Mouse (Mus musculus) CH12.LX (cell line): Measurements from ENCODE around the gene Arhgef25.

Experiments
- CHD1 ChIP-seq: IDR thresholded peaks from 2 replicates; pipeline ENCODE4 v1.6.1; 2012; ENCODE audit warnings: low read depth, low read length, improper control_type of control experiment, inconsistent platforms
- CTCF ChIP-seq, 2 experiments: IDR thresholded peaks in 1 of 2; conservative IDR thresholded peaks in 1 of 2; 2 replicates each; pipeline ENCODE4 v1.5.1; 2011 to 2012; ENCODE audit warnings: low read depth in 2 of 2, low read length in 2 of 2, improper control_type of control experiment in 1 of 2, inconsistent platforms in 1 of 2, mild to moderate bottlenecking in 1 of 2, moderate library complexity in 1 of 2
- PAX5 ChIP-seq: IDR thresholded peaks from 2 replicates; pipeline ENCODE4 v1.6.1; 2012; ENCODE audit warnings: low read length, inconsistent platforms, mixed read lengths
- ZKSCAN1 ChIP-seq: IDR thresholded peaks from 2 replicates; pipeline ENCODE4 v1.6.1; 2012; ENCODE audit warnings: low read depth, inconsistent platforms, low read length, improper control_type of control experiment, borderline replicate concordance

GRCm38 (mm10) chr10:127166404-127166715 lies 23.5 kb downstream of the Arhgef25 start:
- TF ChIP-seq CHD1 = no peak
- TF ChIP-seq CTCF (conservative IDR thresholded peaks at IDR 0.05 in 1 of 2, IDR thresholded peaks at IDR 0.05 in 1 of 2; ENCODE audit: low read depth in 2 of 2, low read length in 2 of 2) = no peak
- no peak for TF ChIP-seq ZKSCAN1
- no peak for TF ChIP-seq PAX5
